Comparison of ENCODE assay signal across 9 mouse cellular contexts in genomic region chr15:82909791-82910190, GRCm38 (mm10).
A peak's percentile ranks its signal among the peaks of the same experiment; 100 is the strongest.
DNase-seq lines count a peak whose midpoint lies in the region.
"Had no signal": no experiment of that assay in that cellular context is flagged by ENCODE, and none has a peak within 500 bp of the region (broad histone marks: within the 10 kb centered on the region; RNA-seq: fewer than 3 reads in every experiment).

No protein-coding gene starts in this region.

- DNase-seq in adrenal gland, adult 8-10 months, result peak; percentile 62
- no peak for DNase-seq in adrenal gland, postnatal 25 days
- DNase-seq in heart, adult 11 months, result peak; percentile 85
- no peak for DNase-seq in heart, postnatal 4 days
- peak; percentile 3 for DNase-seq in ovary, postnatal 36 days (ENCODE audit: low spot score)
- no peak for DNase-seq in ovary, adult 18-20 months (ENCODE audit: low spot score)
- no peak for DNase-seq in frontal cortex, postnatal 10 days (ENCODE audit: low spot score in 2 of 2)
- DNase-seq: cerebellum, adult 9-10 months; kidney, adult 2 months had no signal

Comparison
In these comparisons a context has a peak if more than half of its experiments do, and no peak if none do; other contexts are left out.
1. DNase-seq: peak in adrenal gland, adult 8-10 months (single experiment), heart, adult 11 months (single experiment) and ovary, postnatal 36 days (single experiment); none in adrenal gland, postnatal 25 days (single experiment), heart, postnatal 4 days (single experiment), ovary, adult 18-20 months (single experiment) and frontal cortex, postnatal 10 days (0 of 2).